8 mouse cellular contexts compared by ENCODE assay signal in genomic region chr7:62428337-62428736, GRCm38 (mm10). TPM values are rescaled to one million over a fixed set of nuclear protein-coding genes. Genes with fewer than 3 reads are reported as not detected.
DNase-seq lines count a peak whose midpoint lies in the region; ATAC-seq lines count a peak whose summit lies in the region.

No protein-coding gene starts in this region.

- ATAC-seq in hematopoietic stem cell, adult 5-6 weeks (replicated peaks in 1 of 2; ENCODE audit: insufficient read depth in 1 of 2, low FRiP score in 2 of 2, low TSS enrichment in 1 of 2, low read depth in 1 of 2, poor library complexity in 2 of 2, severe bottlenecking in 2 of 2), result peak; percentile 45 to 46; a peak in 2 of 4 replicates

- DNase-seq in cerebellum, postnatal 14 days, result peak; percentile 45 to 48
- no peak for DNase-seq in cerebellum, adult 8-10 months
- peak; percentile 20 to 39 for DNase-seq in layer of hippocampus, postnatal 10 days (ENCODE audit: low spot score in 2 of 2)
- no peak for DNase-seq in layer of hippocampus, adult 9-11 months
- DNase-seq in ES-CJ7 (ENCODE audit: low read depth, low spot score), result peak; percentile 41
- no peak for DNase-seq in frontal cortex, postnatal 25 days (ENCODE audit: low spot score in 2 of 2)
- no peak for DNase-seq in frontal cortex, postnatal 36 days (ENCODE audit: low spot score in 2 of 2)

RNA-seq across cellular contexts. Expression of gene Mkrn3, which starts 8.4 kb away (rescaled TPM):
- 10 to 100 TPM; 20.3 to 21.4 TPM for total RNA-seq in layer of hippocampus, postnatal 10 days (2021)
- total RNA-seq in hematopoietic stem cell, adult 5-6 weeks (2017), result 1.3 and 1.6 TPM in 2 replicates

RNA-seq across cellular contexts. Expression of gene Peg12, which starts 36.0 kb away (rescaled TPM):
- 1 to 10 TPM; 1.5 to 1.6 TPM for total RNA-seq in layer of hippocampus, postnatal 10 days (2021)
- 3.6 and 6.8 TPM in 2 replicates for total RNA-seq in hematopoietic stem cell, adult 5-6 weeks (2017)

RNA-seq across cellular contexts. Expression of gene Magel2, which starts 51.5 kb away (rescaled TPM):
- 1 to 10 TPM; 5.5 to 5.8 TPM for total RNA-seq in layer of hippocampus, postnatal 10 days (2021)
- not detected in 2 replicates for total RNA-seq in hematopoietic stem cell, adult 5-6 weeks (2017)

Comparison
In these comparisons a context has a peak if more than half of its experiments do, and no peak if none do; other contexts are left out.
1. DNase-seq: peak in cerebellum, postnatal 14 days (2 of 2), layer of hippocampus, postnatal 10 days (2 of 2) and ES-CJ7 (single experiment); none in cerebellum, adult 8-10 months (single experiment), layer of hippocampus, adult 9-11 months (single experiment), frontal cortex, postnatal 25 days (0 of 2) and frontal cortex, postnatal 36 days (0 of 2).